Mouse (Mus musculus) midbrain, embryonic 16.5 days (tissue): Measurements from ENCODE around the gene Tmem210. TPM values are rescaled to one million over a fixed set of nuclear protein-coding genes. Genes with fewer than 3 reads are reported as not detected.

Experiments used
- ATAC-seq: fragments of 200-750 bp; cut with Nextera tagmentation; 2 replicates; pipeline ENCODE4 v1.8.0; 2017; ENCODE audit warnings: moderate TSS enrichment
- H3K27ac ChIP-seq: fragments of 300-500 bp; sonication (generic); 2 replicates; pipeline ENCODE4 v1.5.1; 2014; ENCODE audit warnings: mild to moderate bottlenecking, low read length, mixed read lengths
- H3K27me3 ChIP-seq: fragments of 300-500 bp; sonication (generic); 2 replicates; pipeline ENCODE4 v1.6.1; 2014; ENCODE audit warnings: low read depth, low read length, mixed read lengths; ENCODE audit not compliant: control insufficient read depth, insufficient read depth
- H3K36me3 ChIP-seq: fragments of 300-500 bp; sonication (generic); 2 replicates; pipeline ENCODE4 v1.6.1; 2014; ENCODE audit warnings: mild to moderate bottlenecking, low read length, moderate library complexity, mixed read lengths; ENCODE audit not compliant: control insufficient read depth, insufficient read depth
- H3K4me1 ChIP-seq: fragments of 300-500 bp; sonication (generic); 2 replicates; pipeline ENCODE4 v1.6.1; 2014; ENCODE audit warnings: mild to moderate bottlenecking, low read length, mixed read lengths; ENCODE audit not compliant: control insufficient read depth, insufficient read depth
- H3K4me2 ChIP-seq: fragments of 300-500 bp; sonication (generic); 2 replicates; pipeline ENCODE4 v1.6.1; 2014; ENCODE audit warnings: mild to moderate bottlenecking, low read length, mixed read lengths
- H3K4me3 ChIP-seq: fragments of 300-500 bp; sonication (generic); 2 replicates; pipeline ENCODE4 v1.5.1; 2014; ENCODE audit warnings: low read depth, mild to moderate bottlenecking, low read length, moderate library complexity, mixed read lengths
- H3K9ac ChIP-seq: fragments of 300-500 bp; sonication (generic); 2 replicates; pipeline ENCODE4 v1.6.1; 2014; ENCODE audit warnings: low read depth, low read length, mixed read lengths
- H3K9me3 ChIP-seq: fragments of 300-500 bp; sonication (generic); replicated peaks from 2 replicates; pipeline ENCODE4 v1.6.1; 2014; ENCODE audit warnings: mild to moderate bottlenecking, low read length, mixed read lengths; ENCODE audit not compliant: control insufficient read depth, poor library complexity, severe bottlenecking
- WGBS: fragments of 180-500 bp; shearing (Covaris S2); extraction: QIAGEN DNeasy Blood & Tissue Kit; methylation state at CpG from one replicate; pipeline ENCODE4 v1.1.7; 2014; 5-methylcytosine and 5-hydroxymethylcytosine counted together
- polyA plus RNA-seq: library from polyadenylated mRNA; unstranded; fragments of >200 nt; fragmentation: Nextera tagmentation; extraction: Ambion mirVana; gene quantifications from 2 replicates; pipeline ENCODE4 v1.2.1, GENCODE M21; 2015

Tmem210 gene
- polyA plus RNA-seq, 1 experiment from 2014 or later = not detected

DNA sequence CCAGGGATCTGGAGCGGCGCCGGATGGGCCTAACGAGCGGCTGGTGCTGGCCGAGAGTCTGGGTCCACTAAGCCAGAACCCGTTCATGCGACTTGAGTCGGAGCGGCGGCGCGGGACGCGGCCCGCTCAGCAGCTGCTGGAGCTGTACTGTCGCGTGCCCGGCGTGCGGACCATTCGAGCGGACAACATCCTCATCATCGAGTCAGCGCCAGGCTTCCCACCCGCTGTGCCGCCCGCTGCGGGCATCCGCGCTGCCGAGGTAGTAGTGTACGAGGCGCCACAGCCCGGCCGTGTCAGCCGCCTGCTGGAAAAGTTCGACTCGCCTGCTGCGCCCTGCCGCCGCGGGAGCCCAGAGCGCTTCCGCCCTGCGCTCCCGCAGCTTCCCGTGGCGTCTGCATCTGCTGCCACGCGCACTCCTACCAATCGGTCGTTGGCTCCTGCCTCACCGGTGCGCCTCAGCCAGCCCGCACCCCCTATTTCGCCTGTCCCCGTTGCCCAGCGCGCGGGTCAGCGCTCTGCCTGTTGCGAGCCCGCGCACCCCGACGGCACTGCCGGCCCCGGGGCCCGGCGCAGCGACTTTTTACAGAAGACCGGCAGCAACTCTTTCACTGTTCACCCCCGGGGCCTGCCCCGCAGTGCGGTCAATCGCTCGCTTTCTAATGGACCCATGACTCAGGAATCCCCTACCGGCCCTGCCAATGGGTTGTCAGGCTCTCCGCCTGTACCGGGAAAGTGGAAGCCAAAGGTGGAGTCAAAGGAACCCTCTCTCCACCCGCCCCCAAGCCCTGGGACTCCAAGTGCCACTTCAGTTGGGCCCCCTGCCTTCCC is 24.9 kb upstream of the Tmem210 start:
- Histone ChIP-seq H3K4me3 (peak overlapping the region; percentile 85), H3K9me3 (no peaks in the 10 kb centered on the region), H3K27ac (peak overlapping the region; percentile 78), H3K36me3 (no peaks in the 10 kb centered on the region), H3K9ac (peak overlapping the region; percentile 81), H3K4me1 (peaks cover 50% of the 10 kb centered on the region), H3K27me3 (peaks cover 6% of the 10 kb centered on the region), H3K4me2 (peak overlapping the region; percentile 100)
- under 1% methylated on average over 78 of the region's 82 CpGs for WGBS
- ATAC-seq = peak; percentile 52

DNA sequence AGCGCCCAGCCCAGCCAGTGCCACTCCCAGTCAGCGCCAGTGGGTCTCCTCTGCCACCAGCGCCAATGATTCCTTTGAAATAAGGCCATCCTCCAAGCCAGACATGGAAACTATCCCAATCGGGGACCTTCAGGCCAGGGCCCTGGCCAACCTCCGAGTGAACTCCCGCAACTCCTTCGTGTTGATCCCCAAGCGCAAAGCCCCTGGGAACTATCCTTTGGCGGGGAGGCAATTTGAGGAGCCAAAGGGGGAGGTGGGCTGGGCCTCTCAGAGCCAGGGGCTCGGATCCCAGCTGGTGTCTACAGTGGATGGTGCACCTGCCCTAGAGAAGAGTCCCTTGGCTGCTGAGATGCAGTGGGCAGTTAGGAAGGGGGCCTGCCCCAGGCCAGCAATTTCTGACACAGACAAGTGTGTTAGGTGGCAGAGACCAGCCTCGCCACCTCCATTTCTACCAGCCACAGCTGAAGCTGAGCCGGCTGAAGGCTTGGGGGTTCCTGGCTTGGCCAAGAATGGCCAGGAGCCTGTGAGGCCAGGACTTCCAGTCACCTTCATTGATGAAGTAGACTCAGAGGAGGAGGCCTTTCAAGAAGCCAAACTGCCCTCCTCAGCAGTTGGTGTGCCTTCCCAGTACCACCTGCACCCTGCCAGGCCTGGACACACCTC is 24.2 kb upstream of the Tmem210 start:
- Histone ChIP-seq H3K9me3 (no peaks in the 10 kb centered on the region), H3K27ac (no peak overlapping the region), H3K27me3 (peaks cover 6% of the 10 kb centered on the region), H3K4me1 (peaks cover 50% of the 10 kb centered on the region), H3K4me3 (peak overlapping the region; percentile 85), H3K4me2 (peak overlapping the region; percentile 100), H3K9ac (peak overlapping the region; percentile 81), H3K36me3 (no peaks in the 10 kb centered on the region)
- no peak for ATAC-seq
- 18% methylated on average over 12 of the region's 12 CpGs for WGBS

DNA sequence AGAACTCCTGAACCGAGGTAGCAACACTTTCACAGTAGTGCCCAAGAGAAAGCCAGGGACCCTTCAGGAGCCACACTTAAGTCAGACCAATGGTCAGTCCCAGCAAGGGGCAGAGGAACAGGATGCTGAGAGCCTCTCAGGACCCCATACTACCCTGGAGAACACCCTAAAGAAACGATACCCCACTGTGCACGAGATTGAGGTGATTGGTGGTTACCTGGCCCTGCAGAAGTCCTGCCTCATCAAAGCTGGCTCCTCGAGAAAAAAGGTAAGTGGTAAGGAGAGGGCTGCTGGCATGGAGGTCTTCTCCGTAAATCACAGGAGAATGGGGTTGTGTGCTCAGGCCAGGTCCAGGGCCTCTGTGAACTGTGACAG is 23.7 kb upstream of the Tmem210 start:
- H3K4me2 ChIP-seq = peak overlapping the region; percentile 100
- H3K27ac ChIP-seq = no peak overlapping the region
- peaks cover 50% of the 10 kb centered on the region for H3K4me1 ChIP-seq
- WGBS = 76% methylated on average over 5 of the region's 5 CpGs
- H3K36me3 ChIP-seq = peaks cover under 1% of the 10 kb centered on the region; the same call in 1 of the 2 replicates
- H3K9me3 ChIP-seq = no peaks in the 10 kb centered on the region
- H3K4me3 ChIP-seq = peak overlapping the region; percentile 85; the same call in 1 of the 2 replicates
- no peak for ATAC-seq
- H3K9ac ChIP-seq = peak overlapping the region; percentile 81; the same call in 1 of the 2 replicates
- peaks cover 6% of the 10 kb centered on the region for H3K27me3 ChIP-seq

DNA sequence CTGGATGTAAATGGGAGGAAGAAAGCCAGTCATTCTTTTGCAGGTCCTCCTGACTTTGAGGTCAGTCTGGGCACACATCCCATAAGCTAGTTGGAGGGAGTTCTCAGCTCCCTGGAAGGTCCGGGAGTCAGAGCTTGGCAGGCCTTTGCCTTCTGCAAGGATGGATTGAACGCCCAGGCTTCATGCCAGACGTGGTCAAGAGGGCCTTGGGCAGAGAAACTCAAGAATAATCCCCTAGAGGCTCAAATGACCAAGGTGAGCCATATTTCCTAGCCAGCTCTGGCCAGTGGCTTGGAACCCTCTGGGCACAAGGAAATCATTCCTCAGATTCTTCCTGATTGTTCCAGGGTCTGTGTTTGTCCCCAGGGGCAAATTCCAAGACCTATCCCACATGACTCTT is 23.1 kb upstream of the Tmem210 start:
- Histone ChIP-seq H3K9ac (peak overlapping the region; percentile 15; the same call in 1 of the 2 replicates), H3K36me3 (peaks cover 2% of the 10 kb centered on the region; the same call in 1 of the 2 replicates), H3K9me3 (no peaks in the 10 kb centered on the region), H3K4me1 (peaks cover 50% of the 10 kb centered on the region), H3K27me3 (peaks cover 6% of the 10 kb centered on the region), H3K4me2 (peak overlapping the region; percentile 100), H3K4me3 (no peak overlapping the region), H3K27ac (no peak overlapping the region)
- no peak for ATAC-seq
- WGBS = 67% methylated on average over 3 of the region's 3 CpGs

DNA sequence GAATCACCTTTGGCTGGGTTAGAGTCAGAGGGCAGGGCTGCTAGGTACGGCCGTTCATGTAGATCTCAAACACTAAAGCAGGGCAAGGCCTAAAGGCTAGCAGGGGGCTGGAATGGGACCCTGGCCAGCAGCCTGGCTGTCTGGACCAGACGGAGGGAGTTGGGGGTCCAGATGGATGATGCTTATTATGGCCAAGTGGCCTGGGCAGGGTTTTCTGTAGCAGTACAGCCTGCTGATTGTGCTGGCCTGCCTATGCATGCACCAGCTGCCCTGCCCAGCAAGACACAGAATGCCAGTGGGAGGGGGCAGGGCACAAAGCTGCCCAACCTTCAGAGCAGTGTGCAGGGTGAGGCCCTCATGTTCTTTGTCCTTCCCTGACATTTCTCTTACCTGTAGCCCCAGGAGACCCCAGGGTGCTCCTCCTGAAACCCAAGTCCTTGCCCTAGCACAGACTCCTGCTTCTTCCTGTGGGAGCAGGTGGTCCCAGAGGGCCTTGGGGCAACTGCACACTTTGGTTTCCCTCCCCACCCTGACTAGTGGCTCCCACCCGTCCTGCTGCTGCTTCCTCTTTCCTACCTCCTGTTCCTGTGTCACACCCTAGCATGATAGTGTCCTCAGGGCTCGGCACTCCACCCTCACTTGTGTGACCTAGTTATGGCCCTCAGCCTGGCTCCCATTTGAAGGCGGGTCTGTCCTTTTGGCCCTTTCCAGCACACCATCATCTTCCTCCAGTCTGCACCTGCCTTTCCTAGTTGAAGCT is 21.9 kb upstream of the Tmem210 start:
- Histone ChIP-seq H3K4me1 (peaks cover 57% of the 10 kb centered on the region), H3K36me3 (peaks cover 5% of the 10 kb centered on the region; the same call in 1 of the 2 replicates), H3K4me2 (peak overlapping the region; percentile 100), H3K4me3 (0 out of 2 replicates have a peak overlapping the region, but pooled peaks have one; percentile 0), H3K27me3 (peaks cover 6% of the 10 kb centered on the region), H3K27ac (no peak overlapping the region), H3K9ac (peak overlapping the region; percentile 39), H3K9me3 (no peaks in the 10 kb centered on the region)
- ATAC-seq = no peak
- 61% methylated on average over 6 of the region's 6 CpGs for WGBS

DNA sequence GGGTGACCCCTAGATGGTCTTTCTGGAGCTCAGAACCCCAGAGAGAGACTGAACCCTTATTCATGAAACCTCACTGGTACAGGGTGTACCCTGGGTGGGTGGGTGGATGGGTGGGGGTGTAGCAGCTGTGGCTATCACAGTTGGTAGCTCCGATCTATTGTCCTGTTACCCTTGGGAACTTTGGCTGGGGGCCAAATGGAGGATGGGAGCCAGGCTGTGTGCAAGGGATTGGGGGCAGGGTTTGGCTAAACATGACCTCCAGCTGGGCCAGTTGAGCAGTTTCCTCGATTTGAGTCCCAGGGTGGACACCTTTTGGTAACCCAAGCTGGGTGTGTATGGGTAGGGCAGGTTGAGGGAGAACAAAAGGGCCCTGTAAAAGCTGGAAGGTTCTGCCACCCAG is 21.2 kb upstream of the Tmem210 start:
- H3K27ac ChIP-seq = no peak overlapping the region
- peak overlapping the region; percentile 21; the same call in 1 of the 2 replicates for H3K4me2 ChIP-seq
- H3K27me3 ChIP-seq = peaks cover 6% of the 10 kb centered on the region
- peaks cover 62% of the 10 kb centered on the region for H3K4me1 ChIP-seq
- peak overlapping the region; percentile 39; the same call in 1 of the 2 replicates for H3K9ac ChIP-seq
- ATAC-seq = no peak
- no peak overlapping the region for H3K4me3 ChIP-seq
- WGBS = 24% methylated on average over 2 of the region's 2 CpGs
- H3K9me3 ChIP-seq = no peaks in the 10 kb centered on the region
- peaks cover 5% of the 10 kb centered on the region; the same call in 1 of the 2 replicates for H3K36me3 ChIP-seq

DNA sequence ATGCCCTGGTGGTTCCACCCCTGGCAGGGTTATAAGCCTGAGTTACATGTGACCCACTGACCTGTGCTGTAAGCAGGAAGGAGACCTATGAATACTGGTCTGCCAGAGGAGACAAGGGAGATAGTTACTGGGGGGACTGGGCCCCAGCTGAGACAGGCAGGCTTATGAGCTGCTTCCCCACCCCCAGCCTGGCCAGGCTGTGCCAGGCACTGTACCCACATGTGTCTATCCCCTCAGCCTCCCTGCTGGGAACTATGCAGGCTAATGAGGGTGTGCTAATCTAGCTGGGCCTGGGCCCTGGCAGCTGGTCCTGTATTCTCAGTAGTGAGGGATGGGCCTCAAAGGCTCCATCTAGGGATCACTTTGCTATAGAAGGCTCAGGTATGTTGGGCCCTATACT is 20.7 kb upstream of the Tmem210 start:
- H3K27me3 ChIP-seq = peaks cover 6% of the 10 kb centered on the region
- H3K36me3 ChIP-seq = peaks cover 5% of the 10 kb centered on the region; the same call in 1 of the 2 replicates
- peaks cover 59% of the 10 kb centered on the region for H3K4me1 ChIP-seq
- H3K9me3 ChIP-seq = no peaks in the 10 kb centered on the region
- no peak for ATAC-seq
- no peak overlapping the region; the same call in 1 of the 2 replicates for H3K9ac ChIP-seq
- H3K27ac ChIP-seq = no peak overlapping the region
- H3K4me2 ChIP-seq = no peak overlapping the region
- no peak overlapping the region for H3K4me3 ChIP-seq

DNA sequence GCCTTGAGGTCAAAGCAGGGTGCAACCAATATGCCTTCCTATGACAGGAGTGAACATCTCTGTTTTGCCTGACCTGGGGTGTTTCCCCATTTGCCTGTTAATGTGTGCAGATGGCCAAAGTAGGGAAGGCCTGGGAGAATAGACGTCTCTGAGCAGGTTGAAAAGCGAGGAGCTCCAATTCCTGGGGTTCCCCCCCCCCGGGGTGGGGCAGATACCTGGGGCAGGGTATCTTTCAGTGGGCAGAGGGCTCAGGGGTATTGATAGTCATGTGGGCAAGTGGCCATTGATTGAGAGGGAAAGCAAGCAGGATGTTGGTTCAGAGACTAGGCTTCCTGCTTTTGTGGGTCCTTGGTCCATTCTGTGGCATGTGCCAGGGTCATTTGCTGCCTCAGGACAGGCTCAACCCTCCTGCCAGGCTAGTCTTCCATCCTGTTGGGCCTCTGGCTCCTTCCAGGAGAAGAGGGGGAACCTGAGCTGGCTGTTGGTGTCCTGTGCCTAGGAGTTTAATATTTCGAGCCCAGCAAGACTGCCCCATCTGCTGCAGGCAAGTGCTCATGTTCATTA is 20.1 kb upstream of the Tmem210 start:
- Histone ChIP-seq H3K36me3 (peaks cover 5% of the 10 kb centered on the region; the same call in 1 of the 2 replicates), H3K9me3 (no peaks in the 10 kb centered on the region), H3K4me2 (no peak overlapping the region), H3K27ac (no peak overlapping the region), H3K4me1 (peaks cover 59% of the 10 kb centered on the region), H3K27me3 (peaks cover 6% of the 10 kb centered on the region), H3K4me3 (no peak overlapping the region), H3K9ac (no peak overlapping the region)
- 73% methylated on average over 4 of the region's 4 CpGs for WGBS
- ATAC-seq = no peak
